Mouse (Mus musculus): ENCODE measurements around the gene Atp6v1e2.

DNA sequence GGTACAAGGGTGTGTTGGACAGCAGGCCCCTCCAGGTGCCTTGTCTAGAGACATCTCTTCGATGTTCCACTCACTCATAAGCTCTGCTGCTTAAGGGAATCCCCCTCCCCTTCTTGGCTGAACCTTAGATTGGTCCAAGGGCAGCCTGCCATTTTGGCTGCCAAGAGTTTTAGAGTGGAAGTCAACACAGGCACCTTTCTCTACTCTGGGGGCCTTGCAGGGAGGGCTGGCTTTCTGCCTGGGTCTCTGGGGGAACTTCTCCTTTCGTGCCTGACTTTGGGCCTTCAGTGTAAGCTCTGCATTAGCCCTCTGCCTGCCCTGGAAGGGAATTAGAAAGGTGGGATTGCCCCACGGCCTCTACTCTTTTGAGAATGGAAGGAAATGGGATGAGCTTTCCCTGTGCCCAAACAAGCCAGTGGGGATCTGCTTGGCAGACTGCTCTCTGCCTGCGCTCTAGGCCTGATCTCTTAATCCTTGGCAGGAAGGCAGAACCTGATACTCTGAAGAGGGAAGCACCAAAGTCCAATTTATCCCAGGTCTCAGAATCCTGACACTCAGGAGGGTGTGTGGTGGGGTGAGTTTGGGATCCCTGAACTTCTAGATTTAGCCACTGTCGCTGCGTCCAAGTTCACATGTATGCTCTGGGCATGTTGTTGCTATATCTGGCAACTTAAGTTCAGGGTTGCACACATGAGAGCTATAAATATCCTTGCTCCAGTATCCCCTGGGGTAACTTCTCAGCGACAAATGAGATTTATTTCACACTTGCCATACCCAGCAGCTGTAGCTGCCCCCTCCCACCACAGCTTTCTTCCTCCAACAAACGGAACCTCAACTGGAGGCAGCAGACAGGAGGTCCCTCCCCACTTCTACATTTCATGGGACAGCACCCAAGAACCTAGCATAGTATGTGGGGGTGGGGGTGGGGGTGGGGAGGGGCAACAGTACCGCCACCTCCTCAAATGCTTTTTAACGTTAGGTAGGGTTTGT is 20.1 kb upstream of the Atp6v1e2 start:
- TF ChIP-seq EP300 (IDR thresholded peaks at IDR 0.05; ENCODE audit: low read depth) (no peak), CTCF (IDR thresholded peaks at IDR 0.05; ENCODE audit: low read depth) (no peak)

Data from liver, postnatal 0 days (tissue).